Mouse (Mus musculus) urinary bladder, postnatal 14 days (tissue): ENCODE measurements at regions not wholly inside any gene's neighbourhood (a gene's known extent, or its start where the extent isn't known, plus 50 kb on each side); places are given as distances from the start of the nearest gene placed in this dataset.

Experiments used
- DNase-seq: peaks from one replicate; pipeline ENCODE4 v3.0.0; 2021; ENCODE audit warnings: low spot score

GRCm38 (mm10) chr14:99712624-99713023, 414.1 kb downstream of the Klf5 start:
- DNase-seq: no peak

GRCm38 (mm10) chr14:99713069-99713830, 414.8 kb downstream of the Klf5 start:
- DNase-seq: no peak

GRCm38 (mm10) chr14:99733474-99734199, 435.1 kb downstream of the Klf5 start:
- no peak for DNase-seq

- DNase-seq: no peak
These were observed 435.7 kb downstream of the Klf5 start for GRCm38 (mm10) chr14:99734200-99734567.

GRCm38 (mm10) chr14:99743625-99744297, 445.3 kb downstream of the Klf5 start:
- DNase-seq: no peak

- DNase-seq: no peak
These were observed 446.7 kb downstream of the Klf5 start for GRCm38 (mm10) chr14:99745209-99745608.

- no peak for DNase-seq
These were observed 449.7 kb downstream of the Klf5 start for GRCm38 (mm10) chr14:99748166-99748565.

- no peak for DNase-seq
These were observed 451.1 kb downstream of the Klf5 start for GRCm38 (mm10) chr14:99749308-99750305.

- no peak for DNase-seq
These were observed 459.6 kb downstream of the Klf5 start for GRCm38 (mm10) chr14:99758045-99758444.

GRCm38 (mm10) chr14:99763336-99763735, 464.8 kb downstream of the Klf5 start:
- DNase-seq: no peak

GRCm38 (mm10) chr14:99771009-99771408, 472.5 kb downstream of the Klf5 start:
- no peak for DNase-seq

- DNase-seq: no peak
These were observed 474.4 kb downstream of the Klf5 start for GRCm38 (mm10) chr14:99772774-99773423.

GRCm38 (mm10) chr14:99778477-99778876, 480.0 kb downstream of the Klf5 start:
- peak; percentile 50 for DNase-seq

GRCm38 (mm10) chr14:99778957-99779356, 480.5 kb downstream of the Klf5 start:
- no peak for DNase-seq

GRCm38 (mm10) chr14:99783646-99784045, 485.2 kb downstream of the Klf5 start:
- DNase-seq: no peak

GRCm38 (mm10) chr14:99785106-99785505, 486.6 kb downstream of the Klf5 start:
- DNase-seq: no peak

- no peak for DNase-seq
These were observed 487.9 kb downstream of the Klf5 start for GRCm38 (mm10) chr14:99786367-99786766.

GRCm38 (mm10) chr14:99788185-99788584, 489.7 kb downstream of the Klf5 start:
- DNase-seq: no peak

GRCm38 (mm10) chr14:99796293-99796692, 488.2 kb downstream of the Klf12 start:
- no peak for DNase-seq

GRCm38 (mm10) chr14:99806052-99806451, 478.4 kb downstream of the Klf12 start:
- no peak for DNase-seq

- no peak for DNase-seq
These were observed 477.9 kb downstream of the Klf12 start for GRCm38 (mm10) chr14:99806599-99806998.
